Mouse (Mus musculus): ENCODE measurements at regions not wholly inside any gene's neighbourhood (a gene's known extent, or its start where the extent isn't known, plus 50 kb on each side); places are given as distances from the start of the nearest gene placed in this dataset.

- no peak for DNase-seq (ENCODE audit: extremely low read depth, low read depth)
Observed at GRCm38 (mm10) chr15:70920138-70920537, 2914.2 kb upstream of the Gm6569 start.

GRCm38 (mm10) chr15:70920862-70921261, 2913.5 kb upstream of the Gm6569 start:
- DNase-seq (ENCODE audit: extremely low read depth, low read depth) = peak; percentile 2

Measured in MEL-GATA-1-ER (cell line).